Mouse (Mus musculus): ENCODE measurements around the gene Chchd3.

Chchd3 gene

GRCm38 (mm10) chr6:33059735-33060576 lies at the start of gene Chchd3:
Chchd3 (minus strand) TSS chr6:33060260.
- peak; percentile 94 to 97 for DNase-seq (ENCODE audit: low spot score in 2 of 2)

- DNase-seq (ENCODE audit: low spot score in 2 of 2) = no peak
Measured at GRCm38 (mm10) chr6:33104661-33105060, 44.6 kb upstream of the Chchd3 start.

- DNase-seq (ENCODE audit: low spot score in 2 of 2) = no peak
Measured at GRCm38 (mm10) chr6:33098903-33099302, 38.8 kb upstream of the Chchd3 start.

GRCm38 (mm10) chr6:33094671-33095233 lies 34.7 kb upstream of the Chchd3 start:
- DNase-seq (ENCODE audit: low spot score in 2 of 2) = no peak

- no peak for DNase-seq (ENCODE audit: low spot score in 2 of 2)
Measured at GRCm38 (mm10) chr6:33080186-33080585, 20.1 kb upstream of the Chchd3 start.

- no peak for DNase-seq (ENCODE audit: low spot score in 2 of 2)
Measured at GRCm38 (mm10) chr6:33078260-33078936, 18.3 kb upstream of the Chchd3 start.

- DNase-seq (ENCODE audit: low spot score in 2 of 2) = no peak
Measured at GRCm38 (mm10) chr6:33066462-33066861, 6.4 kb upstream of the Chchd3 start.

GRCm38 (mm10) chr6:33059276-33059675 lies 784 bp downstream of the Chchd3 start:
- peak in 1 of 2 experiments; percentile 13 for DNase-seq (ENCODE audit: low spot score in 2 of 2)

GRCm38 (mm10) chr6:33056392-33056791 lies 3.7 kb downstream of the Chchd3 start:
- DNase-seq (ENCODE audit: low spot score in 2 of 2) = no peak

GRCm38 (mm10) chr6:33055663-33056062 lies 4.4 kb downstream of the Chchd3 start:
- no peak for DNase-seq (ENCODE audit: low spot score in 2 of 2)

- no peak for DNase-seq (ENCODE audit: low spot score in 2 of 2)
Measured at GRCm38 (mm10) chr6:33054946-33055345, 5.1 kb downstream of the Chchd3 start.

GRCm38 (mm10) chr6:33051642-33052041 lies 8.4 kb downstream of the Chchd3 start:
- no peak for DNase-seq (ENCODE audit: low spot score in 2 of 2)

- no peak for DNase-seq (ENCODE audit: low spot score in 2 of 2)
Measured at GRCm38 (mm10) chr6:33049705-33050420, 10.2 kb downstream of the Chchd3 start.

- no peak for DNase-seq (ENCODE audit: low spot score in 2 of 2)
Measured at GRCm38 (mm10) chr6:33043480-33043879, 16.6 kb downstream of the Chchd3 start.

GRCm38 (mm10) chr6:33042880-33043279 lies 17.2 kb downstream of the Chchd3 start:
- no peak for DNase-seq (ENCODE audit: low spot score in 2 of 2)

- no peak for DNase-seq (ENCODE audit: low spot score in 2 of 2)
Measured at GRCm38 (mm10) chr6:33041978-33042377, 18.1 kb downstream of the Chchd3 start.

GRCm38 (mm10) chr6:33040360-33041090 lies 19.5 kb downstream of the Chchd3 start:
- DNase-seq (ENCODE audit: low spot score in 2 of 2) = no peak

- no peak for DNase-seq (ENCODE audit: low spot score in 2 of 2)
Measured at GRCm38 (mm10) chr6:33032543-33032942, 27.5 kb downstream of the Chchd3 start.

- DNase-seq (ENCODE audit: low spot score in 2 of 2) = no peak
Measured at GRCm38 (mm10) chr6:33031631-33032030, 28.4 kb downstream of the Chchd3 start.

- no peak for DNase-seq (ENCODE audit: low spot score in 2 of 2)
Measured at GRCm38 (mm10) chr6:33028296-33028695, 31.8 kb downstream of the Chchd3 start.

- DNase-seq (ENCODE audit: low spot score in 2 of 2) = no peak
Measured at GRCm38 (mm10) chr6:33025041-33025440, 35.0 kb downstream of the Chchd3 start.

All from urinary bladder, postnatal 36 days (tissue).